Mouse (Mus musculus): Measurements from ENCODE around the gene Polr2e. TPM values are rescaled to one million over a fixed set of nuclear protein-coding genes. Genes with fewer than 3 reads are reported as not detected.
"Not testable (repeated sequence)": the region's sequence is repeated elsewhere in the genome, so short reads cannot be mapped to it uniquely, and the experiment has no call there.

Polr2e gene
- polyA plus RNA-seq, 1 experiment from 2014 or later: 220 TPM

- H3K4me3 ChIP-seq (ENCODE audit: low read depth, low read length): no peak overlapping the region
- no peaks in the 10 kb centered on the region for H3K9me3 ChIP-seq (ENCODE audit: control insufficient read depth, low read depth, low read length)
- no peak overlapping the region for H3K4me2 ChIP-seq (replicated peaks; ENCODE audit: low read depth, low read length)
- no peak for ATAC-seq (ENCODE audit: insufficient number of reproducible peaks, insufficient read depth, low FRiP score, low read depth)
- 43% methylated on average over 3 of the region's 3 CpGs for WGBS
- H3K27ac ChIP-seq (ENCODE audit: low read length): peak overlapping the region; percentile 44; the same call in 1 of the 2 replicates
- no peaks in the 10 kb centered on the region for H3K36me3 ChIP-seq (ENCODE audit: control insufficient read depth, insufficient read depth, low read length)
- no peak overlapping the region for H3K9ac ChIP-seq (replicated peaks; ENCODE audit: low read depth, low read length)
- H3K27me3 ChIP-seq (ENCODE audit: control insufficient read depth, insufficient read depth, low read length): no peaks in the 10 kb centered on the region
- peaks cover 19% of the 10 kb centered on the region; the same call in 1 of the 2 replicates for H3K4me1 ChIP-seq (ENCODE audit: control insufficient read depth, insufficient read depth, low read length)
Measured at GRCm38 (mm10) chr10:80048834-80049233, 9.2 kb upstream of the Polr2e start.

GRCm38 (mm10) chr10:80048396-80048795, 8.8 kb upstream of the Polr2e start:
- no peaks in the 10 kb centered on the region for H3K36me3 ChIP-seq (ENCODE audit: control insufficient read depth, insufficient read depth, low read length)
- no peak overlapping the region for H3K9ac ChIP-seq (replicated peaks; ENCODE audit: low read depth, low read length)
- H3K4me3 ChIP-seq (ENCODE audit: low read depth, low read length): no peak overlapping the region
- H3K27me3 ChIP-seq (ENCODE audit: control insufficient read depth, insufficient read depth, low read length): no peaks in the 10 kb centered on the region
- no peaks in the 10 kb centered on the region for H3K9me3 ChIP-seq (ENCODE audit: control insufficient read depth, low read depth, low read length)
- no peak for ATAC-seq (ENCODE audit: insufficient number of reproducible peaks, insufficient read depth, low FRiP score, low read depth)
- WGBS: 38% methylated on average over 5 of the region's 5 CpGs
- no peak overlapping the region; the same call in 1 of the 2 replicates for H3K27ac ChIP-seq (ENCODE audit: low read length)
- peaks cover 19% of the 10 kb centered on the region; the same call in 1 of the 2 replicates for H3K4me1 ChIP-seq (ENCODE audit: control insufficient read depth, insufficient read depth, low read length)
- no peak overlapping the region for H3K4me2 ChIP-seq (replicated peaks; ENCODE audit: low read depth, low read length)

GRCm38 (mm10) chr10:80047041-80047565, 7.5 kb upstream of the Polr2e start, which contains the start of gene Gpx4:
Gene Gpx4 (plus strand): TSS chr10:80047166.
- H3K36me3 ChIP-seq (ENCODE audit: control insufficient read depth, insufficient read depth, low read length): no peaks in the 10 kb centered on the region
- WGBS: 60% methylated on average over 9 of the region's 9 CpGs
- H3K9ac ChIP-seq (replicated peaks; ENCODE audit: low read depth, low read length): no peak within 1 kb of the TSS
- no peak within 1 kb of the TSS for H3K27ac ChIP-seq (ENCODE audit: low read length)
- H3K27me3 ChIP-seq (ENCODE audit: control insufficient read depth, insufficient read depth, low read length): no peaks in the 10 kb centered on the region
- H3K4me3 ChIP-seq (ENCODE audit: low read depth, low read length): no peak within 1 kb of the TSS
- H3K4me2 ChIP-seq (replicated peaks; ENCODE audit: low read depth, low read length): no peak within 1 kb of the TSS
- H3K9me3 ChIP-seq (ENCODE audit: control insufficient read depth, low read depth, low read length): no peaks in the 10 kb centered on the region
- peaks cover 13% of the 10 kb centered on the region; the same call in 1 of the 2 replicates for H3K4me1 ChIP-seq (ENCODE audit: control insufficient read depth, insufficient read depth, low read length)
- ATAC-seq (ENCODE audit: insufficient number of reproducible peaks, insufficient read depth, low FRiP score, low read depth): no peak

GRCm38 (mm10) chr10:80045766-80046165, 6.2 kb upstream of the Polr2e start:
- no peak overlapping the region for H3K4me2 ChIP-seq (replicated peaks; ENCODE audit: low read depth, low read length)
- no peaks in the 10 kb centered on the region for H3K9me3 ChIP-seq (ENCODE audit: control insufficient read depth, low read depth, low read length)
- H3K9ac ChIP-seq (replicated peaks; ENCODE audit: low read depth, low read length): no peak overlapping the region
- 82% methylated on average over 5 of the region's 5 CpGs for WGBS
- no peak for ATAC-seq (ENCODE audit: insufficient number of reproducible peaks, insufficient read depth, low FRiP score, low read depth)
- H3K27me3 ChIP-seq (ENCODE audit: control insufficient read depth, insufficient read depth, low read length): no peaks in the 10 kb centered on the region
- no peak overlapping the region for H3K27ac ChIP-seq (ENCODE audit: low read length)
- no peak overlapping the region for H3K4me3 ChIP-seq (ENCODE audit: low read depth, low read length)
- H3K4me1 ChIP-seq (ENCODE audit: control insufficient read depth, insufficient read depth, low read length): 0 out of 2 replicates have a peak, but pooled peaks cover 7% of the 10 kb centered on the region
- no peaks in the 10 kb centered on the region for H3K36me3 ChIP-seq (ENCODE audit: control insufficient read depth, insufficient read depth, low read length)

- not testable (repeated sequence) for ATAC-seq (ENCODE audit: insufficient number of reproducible peaks, insufficient read depth, low FRiP score, low read depth); H3K4me2 ChIP-seq (replicated peaks; ENCODE audit: low read depth, low read length); H3K27me3 ChIP-seq (ENCODE audit: control insufficient read depth, insufficient read depth, low read length); H3K4me3 ChIP-seq (ENCODE audit: low read depth, low read length); H3K4me1 ChIP-seq (ENCODE audit: control insufficient read depth, insufficient read depth, low read length); H3K9ac ChIP-seq (replicated peaks; ENCODE audit: low read depth, low read length); H3K36me3 ChIP-seq (ENCODE audit: control insufficient read depth, insufficient read depth, low read length); H3K27ac ChIP-seq (ENCODE audit: low read length); H3K9me3 ChIP-seq (ENCODE audit: control insufficient read depth, low read depth, low read length)
- 95% methylated on average over 2 of the region's 4 CpGs for WGBS
Measured at GRCm38 (mm10) chr10:80045364-80045763, 5.8 kb upstream of the Polr2e start.

- H3K4me3 ChIP-seq (ENCODE audit: low read depth, low read length): no peak overlapping the region
- WGBS: 74% methylated on average over 4 of the region's 4 CpGs
- no peaks in the 10 kb centered on the region for H3K27me3 ChIP-seq (ENCODE audit: control insufficient read depth, insufficient read depth, low read length)
- ATAC-seq (ENCODE audit: insufficient number of reproducible peaks, insufficient read depth, low FRiP score, low read depth): no peak
- H3K9me3 ChIP-seq (ENCODE audit: control insufficient read depth, low read depth, low read length): no peaks in the 10 kb centered on the region
- H3K27ac ChIP-seq (ENCODE audit: low read length): no peak overlapping the region
- H3K9ac ChIP-seq (replicated peaks; ENCODE audit: low read depth, low read length): no peak overlapping the region
- H3K36me3 ChIP-seq (ENCODE audit: control insufficient read depth, insufficient read depth, low read length): no peaks in the 10 kb centered on the region
- H3K4me1 ChIP-seq (ENCODE audit: control insufficient read depth, insufficient read depth, low read length): 0 out of 2 replicates have a peak, but pooled peaks cover 7% of the 10 kb centered on the region
- no peak overlapping the region for H3K4me2 ChIP-seq (replicated peaks; ENCODE audit: low read depth, low read length)
Measured at GRCm38 (mm10) chr10:80044087-80044486, 4.5 kb upstream of the Polr2e start.

GRCm38 (mm10) chr10:80041409-80042060, 1.9 kb upstream of the Polr2e start:
- not testable (repeated sequence) for H3K4me3 ChIP-seq (ENCODE audit: low read depth, low read length); H3K27me3 ChIP-seq (ENCODE audit: control insufficient read depth, insufficient read depth, low read length); ATAC-seq (ENCODE audit: insufficient number of reproducible peaks, insufficient read depth, low FRiP score, low read depth); H3K4me2 ChIP-seq (replicated peaks; ENCODE audit: low read depth, low read length); H3K27ac ChIP-seq (ENCODE audit: low read length); H3K9ac ChIP-seq (replicated peaks; ENCODE audit: low read depth, low read length); H3K9me3 ChIP-seq (ENCODE audit: control insufficient read depth, low read depth, low read length); H3K4me1 ChIP-seq (ENCODE audit: control insufficient read depth, insufficient read depth, low read length)
- peaks cover 18% of the 10 kb centered on the region for H3K36me3 ChIP-seq (ENCODE audit: control insufficient read depth, insufficient read depth, low read length)
- WGBS: 83% methylated on average over 8 of the region's 8 CpGs

- 87% methylated on average over 13 of the region's 13 CpGs for WGBS
- Histone ChIP-seq H3K9me3 (ENCODE audit: control insufficient read depth, low read depth, low read length) (no peaks in the 10 kb centered on the region), H3K9ac (replicated peaks; ENCODE audit: low read depth, low read length) (no peak overlapping the region), H3K4me1 (ENCODE audit: control insufficient read depth, insufficient read depth, low read length) (peaks cover 26% of the 10 kb centered on the region), H3K27me3 (ENCODE audit: control insufficient read depth, insufficient read depth, low read length) (no peaks in the 10 kb centered on the region), H3K27ac (ENCODE audit: low read length) (no peak overlapping the region), H3K36me3 (ENCODE audit: control insufficient read depth, insufficient read depth, low read length) (peaks cover 38% of the 10 kb centered on the region), H3K4me3 (ENCODE audit: low read depth, low read length) (no peak overlapping the region), H3K4me2 (replicated peaks; ENCODE audit: low read depth, low read length) (no peak overlapping the region)
- no peak for ATAC-seq (ENCODE audit: insufficient number of reproducible peaks, insufficient read depth, low FRiP score, low read depth)
Measured at GRCm38 (mm10) chr10:80036832-80037231, 2.8 kb downstream of the Polr2e start.

Measured in stomach, embryonic 14.5 days (tissue).